Mouse (Mus musculus) heart, postnatal 0 days (tissue): ENCODE data around the gene Ssh2. TPM values are rescaled to one million over a fixed set of nuclear protein-coding genes. Genes with fewer than 3 reads are reported as not detected.

Experiments used
- ATAC-seq: fragments of 200-750 bp; cut with Nextera tagmentation; 2 replicates; pipeline ENCODE4 v1.8.0; 2017; ENCODE audit warnings: low read depth, moderate number of reproducible peaks, moderate library complexity; ENCODE audit not compliant: insufficient read depth
- DNase-seq: peaks from one replicate; pipeline ENCODE4 v3.0.0-alpha.2; 2016; ENCODE audit warnings: low spot score
- H3K27ac ChIP-seq: fragments of 300-500 bp; sonication (generic); 2 replicates; pipeline ENCODE4 v1.5.1; 2014; ENCODE audit warnings: low read depth, mild to moderate bottlenecking
- H3K27me3 ChIP-seq: fragments of 300-500 bp; sonication (generic); 2 replicates; pipeline ENCODE4 v1.6.1; 2014; ENCODE audit warnings: low read length, mixed read lengths; ENCODE audit not compliant: control insufficient read depth, insufficient read depth
- H3K36me3 ChIP-seq: fragments of 300-500 bp; sonication (generic); replicated peaks from 2 replicates; pipeline ENCODE4 v1.6.1; 2014; ENCODE audit warnings: low read length, mixed read lengths; ENCODE audit not compliant: control insufficient read depth, insufficient read depth
- H3K4me1 ChIP-seq: fragments of 300-500 bp; sonication (generic); 2 replicates; pipeline ENCODE4 v1.6.1; 2014; ENCODE audit warnings: antibody characterized with exemption; ENCODE audit not compliant: control insufficient read depth, insufficient read depth
- H3K4me2 ChIP-seq: fragments of 300-500 bp; sonication (generic); 2 replicates; pipeline ENCODE4 v1.6.1; 2014; ENCODE audit warnings: low read depth, mild to moderate bottlenecking, low read length, moderate library complexity
- H3K4me3 ChIP-seq: fragments of 300-500 bp; sonication (generic); 2 replicates; pipeline ENCODE4 v1.5.1; 2014; ENCODE audit warnings: low read depth, low read length
- H3K9ac ChIP-seq: fragments of 300-500 bp; sonication (generic); replicated peaks from 2 replicates; pipeline ENCODE4 v1.6.1; 2014; ENCODE audit warnings: low read depth, low read length, mixed read lengths
- H3K9me3 ChIP-seq: fragments of 300-500 bp; sonication (generic); replicated peaks from 2 replicates; pipeline ENCODE4 v1.6.1; 2016; ENCODE audit warnings: low read length; ENCODE audit not compliant: control insufficient read depth
- CTCF ChIP-seq: IDR thresholded peaks from 2 replicates; pipeline ENCODE4 v1.5.1; 2016; ENCODE audit warnings: antibody characterized with exemption, control low read depth, low read depth
- EP300 ChIP-seq: IDR thresholded peaks from 2 replicates; pipeline ENCODE4 v1.6.1; 2016; ENCODE audit warnings: antibody characterized with exemption, low read depth
- WGBS: fragments of 180-500 bp; shearing (Covaris S2); extraction: QIAGEN DNeasy Blood & Tissue Kit; methylation state at CpG from one replicate; pipeline ENCODE4 v1.1.7; 2014; 5-methylcytosine and 5-hydroxymethylcytosine counted together
- polyA plus RNA-seq: library from polyadenylated mRNA; unstranded; fragments of >200 nt; fragmentation: Nextera tagmentation; extraction: Ambion mirVana; gene quantifications from 2 replicates; pipeline ENCODE4 v1.2.1, GENCODE M21; 2015
- total RNA-seq: library from RNA; depleted of rRNA; stranded (reverse); fragments of >200 nt; gene quantifications from 2 replicates; pipeline ENCODE4 v1.2.3, GENCODE M21; 2014; ENCODE audit warnings: low replicate concordance; rRNA removed

Gene Ssh2
- total RNA-seq, result 60.6 and 61.8 TPM in 2 replicates
- 17.9 and 21.0 TPM in 2 replicates for polyA plus RNA-seq

DNA sequence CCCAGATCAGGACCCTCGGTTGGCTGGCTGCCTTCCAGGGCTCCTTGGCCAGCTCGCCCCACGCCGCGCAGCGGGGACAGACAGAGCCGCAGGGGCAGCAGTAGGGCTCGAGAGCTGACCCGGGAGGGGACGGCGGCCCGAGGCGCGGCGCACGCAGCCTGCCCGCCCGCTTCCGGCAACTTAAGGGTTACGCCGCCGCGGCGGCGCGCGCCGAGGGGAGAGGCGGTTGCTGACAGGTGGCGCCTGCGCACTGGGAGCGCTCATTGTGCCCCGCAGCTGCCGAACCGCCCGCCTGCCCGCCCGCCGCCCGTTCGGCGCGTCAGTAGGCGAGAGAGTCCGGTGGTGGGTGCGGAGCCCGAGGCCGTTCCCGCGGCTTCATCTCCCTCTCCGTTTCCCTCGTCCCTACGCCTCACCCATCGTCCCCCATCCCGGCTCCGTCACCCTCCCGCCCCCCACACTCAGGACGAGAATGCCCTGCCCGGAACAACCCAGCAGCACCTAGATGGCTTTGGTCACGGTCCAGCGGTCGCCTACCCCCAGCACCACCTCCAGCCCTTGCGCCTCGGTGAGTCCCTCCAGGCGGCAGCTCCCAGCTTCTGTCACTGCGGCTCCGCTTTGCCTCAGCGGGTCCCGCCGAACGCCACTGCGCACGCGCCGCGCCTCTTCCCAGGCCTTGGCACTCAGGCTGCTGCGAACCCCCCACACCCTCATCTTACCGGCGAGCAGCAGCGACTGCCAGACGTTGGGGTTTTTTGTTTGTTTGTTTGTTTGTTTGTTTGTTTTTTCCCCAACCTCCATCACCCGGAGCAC is at the start of gene Ssh2:
TSS of gene Ssh2 (plus strand) at position 337 of the 810 bp plus-strand sequence.
- peak; percentile 91 for DNase-seq
- Histone ChIP-seq H3K4me1 (peaks cover 3% of the 10 kb centered on the region; the same call in 1 of the 2 replicates), H3K4me3 (peak within 1 kb of the TSS; percentile 88), H3K4me2 (peak within 1 kb of the TSS; percentile 95), H3K36me3 (no peaks in the 10 kb centered on the region), H3K27me3 (no peaks in the 10 kb centered on the region), H3K9ac (peak within 1 kb of the TSS; percentile 79), H3K9me3 (no peaks in the 10 kb centered on the region), H3K27ac (peak within 1 kb of the TSS; percentile 85)
- no peak for TF ChIP-seq CTCF
- no peak for TF ChIP-seq EP300
- under 1% methylated on average over 73 of the region's 82 CpGs for WGBS
- ATAC-seq, result peak; percentile 83

DNA sequence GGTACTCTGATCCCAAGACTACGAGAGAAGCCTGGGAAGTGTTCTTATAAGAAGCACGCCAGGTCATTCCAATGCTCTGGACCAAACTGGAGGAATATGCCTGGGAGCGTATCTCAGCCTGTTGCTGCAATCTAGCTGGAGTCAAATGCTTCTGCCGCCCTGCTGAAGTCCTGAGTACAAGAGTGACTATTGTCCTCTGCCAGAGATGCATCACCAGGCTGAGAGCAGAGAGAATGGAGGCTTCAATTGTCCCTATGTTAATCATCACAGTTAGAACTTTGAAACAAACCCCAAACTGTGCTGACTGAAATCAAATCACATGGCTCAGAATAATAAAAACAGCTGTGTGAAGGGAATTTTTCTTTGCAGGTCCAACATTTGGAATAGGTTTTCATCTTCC is 42.4 kb upstream of the Ssh2 start:
- Histone ChIP-seq H3K4me2 (no peak overlapping the region), H3K9me3 (no peaks in the 10 kb centered on the region), H3K27me3 (no peaks in the 10 kb centered on the region), H3K9ac (no peak overlapping the region), H3K27ac (no peak overlapping the region), H3K4me1 (no peaks in the 10 kb centered on the region), H3K36me3 (no peaks in the 10 kb centered on the region), H3K4me3 (no peak overlapping the region)
- TF ChIP-seq EP300, result no peak
- no peak for TF ChIP-seq CTCF
- ATAC-seq (no peak), DNase-seq (no peak)
- WGBS, result 74% methylated on average over 4 of the region's 4 CpGs

DNA sequence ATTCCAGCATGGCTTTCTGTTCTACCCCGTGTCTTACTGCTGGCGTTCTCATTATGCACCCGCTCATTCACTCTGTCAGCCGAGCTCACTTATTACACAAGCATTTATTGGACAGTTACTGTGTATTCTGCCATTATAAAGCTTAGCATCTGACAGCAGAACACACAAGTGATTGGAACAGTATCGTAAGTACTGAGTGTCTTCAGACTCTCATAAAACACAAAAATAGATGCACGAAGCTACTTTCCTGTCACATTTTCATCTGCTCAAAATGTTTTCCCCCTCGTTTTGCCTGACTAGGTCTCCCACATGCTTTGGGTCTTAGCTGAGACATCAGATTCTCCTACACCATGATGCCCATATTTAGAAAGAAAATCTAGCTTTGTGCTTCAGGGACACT is 41.6 kb upstream of the Ssh2 start:
- WGBS, result 77% methylated on average over 7 of the region's 7 CpGs
- H3K4me1 ChIP-seq, result no peaks in the 10 kb centered on the region
- no peaks in the 10 kb centered on the region for H3K9me3 ChIP-seq
- no peaks in the 10 kb centered on the region for H3K36me3 ChIP-seq
- no peak overlapping the region for H3K4me2 ChIP-seq
- H3K27ac ChIP-seq, result no peak overlapping the region
- DNase-seq (no peak), ATAC-seq (no peak)
- H3K27me3 ChIP-seq, result no peaks in the 10 kb centered on the region
- H3K9ac ChIP-seq, result no peak overlapping the region
- H3K4me3 ChIP-seq, result no peak overlapping the region
- TF ChIP-seq EP300, result no peak
- TF ChIP-seq CTCF, result no peak

DNA sequence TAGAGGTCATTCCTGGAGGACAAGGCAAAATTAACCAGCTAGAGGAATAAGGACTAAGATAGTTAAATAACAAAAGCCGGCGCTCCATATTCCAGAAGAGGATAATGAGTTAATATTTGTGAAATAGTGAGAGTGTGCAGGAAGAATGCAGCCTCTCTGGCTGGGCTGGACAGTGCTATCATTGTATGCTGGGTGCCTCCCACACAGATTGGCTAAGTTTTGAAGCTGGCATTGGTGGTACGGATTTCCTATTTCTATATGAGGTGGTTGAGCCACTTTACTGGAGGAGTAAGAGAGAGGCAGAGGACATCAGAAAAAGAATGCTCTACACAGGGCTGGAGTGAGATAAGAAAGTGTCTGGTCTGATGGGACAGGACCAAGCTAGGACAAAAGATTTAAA is 36.3 kb upstream of the Ssh2 start:
- H3K36me3 ChIP-seq, result no peaks in the 10 kb centered on the region
- no peak overlapping the region for H3K9ac ChIP-seq
- TF ChIP-seq CTCF, result no peak
- TF ChIP-seq EP300, result no peak
- no peaks in the 10 kb centered on the region for H3K9me3 ChIP-seq
- no peak overlapping the region for H3K4me3 ChIP-seq
- no peak overlapping the region for H3K27ac ChIP-seq
- H3K4me1 ChIP-seq, result no peaks in the 10 kb centered on the region
- ATAC-seq (no peak), DNase-seq (no peak)
- WGBS, result 77% methylated on average over 3 of the region's 3 CpGs
- no peak overlapping the region for H3K4me2 ChIP-seq
- no peaks in the 10 kb centered on the region for H3K27me3 ChIP-seq

GRCm38 (mm10) chr11:77180886-77181285 is 35.2 kb upstream of the Ssh2 start:
- WGBS, result 23% methylated on average over 4 of the region's 4 CpGs
- Histone ChIP-seq H3K27ac (no peak overlapping the region), H3K4me2 (no peak overlapping the region), H3K9me3 (no peaks in the 10 kb centered on the region), H3K36me3 (no peaks in the 10 kb centered on the region), H3K4me3 (no peak overlapping the region), H3K27me3 (no peaks in the 10 kb centered on the region), H3K9ac (no peak overlapping the region), H3K4me1 (no peaks in the 10 kb centered on the region)
- ATAC-seq (no peak), DNase-seq (peak; percentile 21)
- TF ChIP-seq EP300 (no peak), CTCF (no peak)
